Mouse (Mus musculus) forebrain, embryonic 16.5 days (tissue): ENCODE results near the gene Gtf2e1. TPM values are rescaled to one million over a fixed set of nuclear protein-coding genes. Genes with fewer than 3 reads are reported as not detected.
A peak's percentile ranks its signal among the peaks of the same experiment; 100 is the strongest.

ENCODE experiments used
- ATAC-seq: fragments of 200-750 bp; cut with Nextera tagmentation; 2 replicates; pipeline ENCODE4 v1.8.0; 2017; ENCODE audit warnings: mild to moderate bottlenecking, moderate library complexity
- H3K27ac ChIP-seq: fragments of 300-500 bp; sonication (generic); 2 replicates; pipeline ENCODE4 v1.5.1; 2014; ENCODE audit warnings: low read length, control low read depth
- H3K27me3 ChIP-seq: fragments of 300-500 bp; sonication (generic); replicated peaks from 2 replicates; pipeline ENCODE4 v1.6.1; 2014; ENCODE audit warnings: low read length; ENCODE audit not compliant: control insufficient read depth, insufficient read depth
- H3K36me3 ChIP-seq: fragments of 300-500 bp; sonication (generic); 2 replicates; pipeline ENCODE4 v1.6.1; 2014; ENCODE audit not compliant: control insufficient read depth, insufficient read depth
- H3K4me1 ChIP-seq: fragments of 300-500 bp; sonication (generic); replicated peaks from 2 replicates; pipeline ENCODE4 v1.6.1; 2014; ENCODE audit warnings: low read length; ENCODE audit not compliant: control insufficient read depth, insufficient read depth
- H3K4me2 ChIP-seq: fragments of 300-500 bp; sonication (generic); 2 replicates; pipeline ENCODE4 v1.6.1; 2014; ENCODE audit warnings: mild to moderate bottlenecking, low read length, control low read depth
- H3K4me3 ChIP-seq: fragments of 300-500 bp; sonication (generic); replicated peaks from 2 replicates; pipeline ENCODE4 v1.5.1; 2014; ENCODE audit warnings: mild to moderate bottlenecking, low read length, control low read depth
- H3K9ac ChIP-seq: fragments of 300-500 bp; sonication (generic); replicated peaks from 2 replicates; pipeline ENCODE4 v1.6.1; 2014; ENCODE audit warnings: low read depth, low read length, control low read depth
- H3K9me3 ChIP-seq: fragments of 300-500 bp; sonication (generic); 2 replicates; pipeline ENCODE4 v1.6.1; 2016; ENCODE audit warnings: low read length; ENCODE audit not compliant: control insufficient read depth
- WGBS: fragments of 180-500 bp; shearing (Covaris S2); extraction: QIAGEN DNeasy Blood & Tissue Kit; methylation state at CpG from one replicate; pipeline ENCODE4 v1.1.7; 2014; 5-methylcytosine and 5-hydroxymethylcytosine counted together
- polyA plus RNA-seq: library from polyadenylated mRNA; unstranded; fragments of >200 nt; fragmentation: Nextera tagmentation; extraction: Ambion mirVana; gene quantifications from 2 replicates; pipeline ENCODE4 v1.2.1, GENCODE M21; 2015

The Gtf2e1 gene
- polyA plus RNA-seq, 1 experiment from 2014 or later, result 40.4 TPM

GRCm38 (mm10) chr16:37469595-37469994, 70.0 kb downstream of the Gtf2e1 start:
- H3K4me2 ChIP-seq, result no peak overlapping the region
- H3K4me1 ChIP-seq, result peaks cover 6% of the 10 kb centered on the region; the same call in 1 of the 2 replicates
- no peaks in the 10 kb centered on the region for H3K27me3 ChIP-seq
- no peak overlapping the region for H3K9ac ChIP-seq
- peak; percentile 81 for ATAC-seq
- no peaks in the 10 kb centered on the region for H3K36me3 ChIP-seq
- H3K27ac ChIP-seq, result no peak overlapping the region
- H3K9me3 ChIP-seq, result no peaks in the 10 kb centered on the region
- no peak overlapping the region for H3K4me3 ChIP-seq
- 45% methylated on average over 3 of the region's 3 CpGs for WGBS

GRCm38 (mm10) chr16:37463981-37464380, 75.6 kb downstream of the Gtf2e1 start:
- H3K4me1 ChIP-seq, result no peaks in the 10 kb centered on the region
- no peak overlapping the region for H3K4me3 ChIP-seq
- WGBS, result 90% methylated on average over 6 of the region's 6 CpGs
- no peak overlapping the region for H3K4me2 ChIP-seq
- no peaks in the 10 kb centered on the region for H3K9me3 ChIP-seq
- H3K36me3 ChIP-seq, result no peaks in the 10 kb centered on the region
- no peaks in the 10 kb centered on the region for H3K27me3 ChIP-seq
- no peak for ATAC-seq
- no peak overlapping the region for H3K9ac ChIP-seq
- no peak overlapping the region for H3K27ac ChIP-seq

- no peak overlapping the region for H3K4me3 ChIP-seq
- no peak for ATAC-seq
- no peak overlapping the region for H3K27ac ChIP-seq
- no peak overlapping the region for H3K9ac ChIP-seq
- H3K4me2 ChIP-seq, result no peak overlapping the region
- 77% methylated on average over 4 of the region's 4 CpGs for WGBS
- no peaks in the 10 kb centered on the region for H3K36me3 ChIP-seq
- no peaks in the 10 kb centered on the region for H3K4me1 ChIP-seq
- H3K9me3 ChIP-seq, result no peaks in the 10 kb centered on the region
- no peaks in the 10 kb centered on the region for H3K27me3 ChIP-seq
Measured at GRCm38 (mm10) chr16:37462886-37463285, 76.7 kb downstream of the Gtf2e1 start.

DNA sequence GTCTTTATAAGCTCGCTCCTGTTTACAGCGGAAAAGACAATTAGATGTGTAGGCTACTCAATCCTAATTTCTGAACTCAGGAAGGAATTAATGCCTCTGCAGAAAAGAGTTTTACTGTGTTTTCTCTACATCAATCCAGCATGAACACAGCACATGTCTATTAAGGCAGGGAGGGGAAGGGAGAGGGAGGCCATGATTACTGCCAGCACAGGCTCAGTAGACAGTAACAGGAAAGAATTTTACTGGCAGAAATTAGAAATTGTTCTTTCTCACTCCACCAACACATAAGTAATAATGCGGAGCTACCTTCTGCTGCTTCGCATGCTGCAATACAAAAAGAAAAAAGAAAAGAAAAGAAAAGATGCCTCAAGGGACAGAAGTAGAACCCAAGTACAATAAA, 78.0 kb downstream of the Gtf2e1 start:
- Histone ChIP-seq H3K9ac (no peak overlapping the region), H3K27ac (no peak overlapping the region), H3K9me3 (no peaks in the 10 kb centered on the region), H3K4me3 (no peak overlapping the region), H3K27me3 (no peaks in the 10 kb centered on the region), H3K36me3 (no peaks in the 10 kb centered on the region), H3K4me1 (no peaks in the 10 kb centered on the region), H3K4me2 (no peak overlapping the region)
- 75% methylated on average over 4 of the region's 4 CpGs for WGBS
- no peak for ATAC-seq

Other genes with a start within 250 kb of the Gtf2e1 start
- gene Stxbp5l, start 154.8 kb downstream of the Gtf2e1 start, polyA plus RNA-seq, result 6.2 and 8.5 TPM in 2 replicates
- gene Rabl3, start 96 bp upstream of the Gtf2e1 start, polyA plus RNA-seq, result 16.6 and 17.0 TPM in 2 replicates
- gene Hgd, start 40.4 kb upstream of the Gtf2e1 start, polyA plus RNA-seq, result 0.19 and 0.23 TPM in 2 replicates
- 49.6 and 68.2 TPM in 2 replicates for gene Ndufb4, start 114.7 kb upstream of the Gtf2e1 start, polyA plus RNA-seq
- 75.6 and 105 TPM in 2 replicates for gene Fstl1, start 237.1 kb upstream of the Gtf2e1 start, polyA plus RNA-seq